Mouse (Mus musculus): ENCODE data around the gene Krt12. TPM values are rescaled to one million over a fixed set of nuclear protein-coding genes. Genes with fewer than 3 reads are reported as not detected.

Krt12 gene
- polyA plus RNA-seq, 1 experiment = not detected

- Histone ChIP-seq H3K4me1 (ENCODE audit: control insufficient read depth, insufficient read depth, low read length) (no peaks in the 10 kb centered on the region), H3K27me3 (ENCODE audit: control insufficient read depth, insufficient read depth, low read length, poor library complexity, severe bottlenecking) (no peaks in the 10 kb centered on the region), H3K27ac (ENCODE audit: insufficient read depth, low read length) (no peak overlapping the region), H3K4me3 (ENCODE audit: low read depth, low read length) (no peak overlapping the region), H3K9me3 (replicated peaks; ENCODE audit: control insufficient read depth, insufficient read depth, low read length, poor library complexity, severe bottlenecking) (no peaks in the 10 kb centered on the region), H3K36me3 (ENCODE audit: control insufficient read depth, insufficient read depth, low read length, poor library complexity, severe bottlenecking) (no peaks in the 10 kb centered on the region), H3K9ac (ENCODE audit: low read depth, poor library complexity, severe bottlenecking) (no peak overlapping the region)
- TF ChIP-seq POLR2A (IDR thresholded peaks at IDR 0.05; ENCODE audit: insufficient read depth, low read length) (no peak), EP300 (IDR thresholded peaks at IDR 0.05; ENCODE audit: insufficient read depth, low read depth, low read length) (no peak), CTCF (IDR thresholded peaks at IDR 0.05; ENCODE audit: low read depth, low read length) (no peak)
Measured at GRCm38 (mm10) chr11:99398084-99398483, 24.0 kb downstream of the Krt12 start.

- no peak for TF ChIP-seq EP300 (IDR thresholded peaks at IDR 0.05; ENCODE audit: insufficient read depth, low read depth, low read length)
- TF ChIP-seq POLR2A (IDR thresholded peaks at IDR 0.05; ENCODE audit: insufficient read depth, low read length) = no peak
- TF ChIP-seq CTCF (IDR thresholded peaks at IDR 0.05; ENCODE audit: low read depth, low read length) = no peak
- Histone ChIP-seq H3K27ac (ENCODE audit: insufficient read depth, low read length) (no peak overlapping the region), H3K4me1 (ENCODE audit: control insufficient read depth, insufficient read depth, low read length) (no peaks in the 10 kb centered on the region), H3K9me3 (replicated peaks; ENCODE audit: control insufficient read depth, insufficient read depth, low read length, poor library complexity, severe bottlenecking) (no peaks in the 10 kb centered on the region), H3K9ac (ENCODE audit: low read depth, poor library complexity, severe bottlenecking) (no peak overlapping the region), H3K36me3 (ENCODE audit: control insufficient read depth, insufficient read depth, low read length, poor library complexity, severe bottlenecking) (no peaks in the 10 kb centered on the region), H3K27me3 (ENCODE audit: control insufficient read depth, insufficient read depth, low read length, poor library complexity, severe bottlenecking) (no peaks in the 10 kb centered on the region), H3K4me3 (ENCODE audit: low read depth, low read length) (no peak overlapping the region)
Measured at GRCm38 (mm10) chr11:99396661-99397060, 25.4 kb downstream of the Krt12 start.

- Histone ChIP-seq H3K4me1 (ENCODE audit: control insufficient read depth, insufficient read depth, low read length) (no peaks in the 10 kb centered on the region), H3K27ac (ENCODE audit: insufficient read depth, low read length) (no peak overlapping the region), H3K9me3 (replicated peaks; ENCODE audit: control insufficient read depth, insufficient read depth, low read length, poor library complexity, severe bottlenecking) (no peaks in the 10 kb centered on the region), H3K4me3 (ENCODE audit: low read depth, low read length) (no peak overlapping the region), H3K27me3 (ENCODE audit: control insufficient read depth, insufficient read depth, low read length, poor library complexity, severe bottlenecking) (no peaks in the 10 kb centered on the region), H3K9ac (ENCODE audit: low read depth, poor library complexity, severe bottlenecking) (no peak overlapping the region), H3K36me3 (ENCODE audit: control insufficient read depth, insufficient read depth, low read length, poor library complexity, severe bottlenecking) (no peaks in the 10 kb centered on the region)
- TF ChIP-seq CTCF (IDR thresholded peaks at IDR 0.05; ENCODE audit: low read depth, low read length) = no peak
- TF ChIP-seq EP300 (IDR thresholded peaks at IDR 0.05; ENCODE audit: insufficient read depth, low read depth, low read length) = no peak
- no peak for TF ChIP-seq POLR2A (IDR thresholded peaks at IDR 0.05; ENCODE audit: insufficient read depth, low read length)
Measured at GRCm38 (mm10) chr11:99396034-99396433, 26.0 kb downstream of the Krt12 start.

GRCm38 (mm10) chr11:99392492-99392891, 29.6 kb downstream of the Krt12 start:
- no peaks in the 10 kb centered on the region for H3K36me3 ChIP-seq (ENCODE audit: control insufficient read depth, insufficient read depth, low read length, poor library complexity, severe bottlenecking)
- H3K4me3 ChIP-seq (ENCODE audit: low read depth, low read length) = no peak overlapping the region
- no peaks in the 10 kb centered on the region for H3K27me3 ChIP-seq (ENCODE audit: control insufficient read depth, insufficient read depth, low read length, poor library complexity, severe bottlenecking)
- H3K9ac ChIP-seq (ENCODE audit: low read depth, poor library complexity, severe bottlenecking) = no peak overlapping the region
- no peak overlapping the region for H3K27ac ChIP-seq (ENCODE audit: insufficient read depth, low read length)
- no peaks in the 10 kb centered on the region for H3K9me3 ChIP-seq (replicated peaks; ENCODE audit: control insufficient read depth, insufficient read depth, low read length, poor library complexity, severe bottlenecking)
- TF ChIP-seq POLR2A (IDR thresholded peaks at IDR 0.05; ENCODE audit: insufficient read depth, low read length) (no peak), CTCF (IDR thresholded peaks at IDR 0.05; ENCODE audit: low read depth, low read length) (no peak), EP300 (IDR thresholded peaks at IDR 0.05; ENCODE audit: insufficient read depth, low read depth, low read length) (no peak)
- no peaks in the 10 kb centered on the region for H3K4me1 ChIP-seq (ENCODE audit: control insufficient read depth, insufficient read depth, low read length)

- TF ChIP-seq POLR2A (IDR thresholded peaks at IDR 0.05; ENCODE audit: insufficient read depth, low read length) = no peak
- no peak for TF ChIP-seq EP300 (IDR thresholded peaks at IDR 0.05; ENCODE audit: insufficient read depth, low read depth, low read length)
- TF ChIP-seq CTCF (IDR thresholded peaks at IDR 0.05; ENCODE audit: low read depth, low read length) = no peak
- Histone ChIP-seq H3K4me1 (ENCODE audit: control insufficient read depth, insufficient read depth, low read length) (no peaks in the 10 kb centered on the region), H3K9ac (ENCODE audit: low read depth, poor library complexity, severe bottlenecking) (no peak overlapping the region), H3K4me3 (ENCODE audit: low read depth, low read length) (no peak overlapping the region), H3K36me3 (ENCODE audit: control insufficient read depth, insufficient read depth, low read length, poor library complexity, severe bottlenecking) (no peaks in the 10 kb centered on the region), H3K27me3 (ENCODE audit: control insufficient read depth, insufficient read depth, low read length, poor library complexity, severe bottlenecking) (no peaks in the 10 kb centered on the region), H3K9me3 (replicated peaks; ENCODE audit: control insufficient read depth, insufficient read depth, low read length, poor library complexity, severe bottlenecking) (no peaks in the 10 kb centered on the region), H3K27ac (ENCODE audit: insufficient read depth, low read length) (no peak overlapping the region)
Measured at GRCm38 (mm10) chr11:99391375-99391774, 30.7 kb downstream of the Krt12 start.

GRCm38 (mm10) chr11:99390866-99391265, 31.2 kb downstream of the Krt12 start:
- no peaks in the 10 kb centered on the region for H3K36me3 ChIP-seq (ENCODE audit: control insufficient read depth, insufficient read depth, low read length, poor library complexity, severe bottlenecking)
- TF ChIP-seq CTCF (IDR thresholded peaks at IDR 0.05; ENCODE audit: low read depth, low read length) (no peak), POLR2A (IDR thresholded peaks at IDR 0.05; ENCODE audit: insufficient read depth, low read length) (no peak), EP300 (IDR thresholded peaks at IDR 0.05; ENCODE audit: insufficient read depth, low read depth, low read length) (no peak)
- H3K9ac ChIP-seq (ENCODE audit: low read depth, poor library complexity, severe bottlenecking) = no peak overlapping the region
- no peaks in the 10 kb centered on the region for H3K9me3 ChIP-seq (replicated peaks; ENCODE audit: control insufficient read depth, insufficient read depth, low read length, poor library complexity, severe bottlenecking)
- no peaks in the 10 kb centered on the region for H3K4me1 ChIP-seq (ENCODE audit: control insufficient read depth, insufficient read depth, low read length)
- H3K27me3 ChIP-seq (ENCODE audit: control insufficient read depth, insufficient read depth, low read length, poor library complexity, severe bottlenecking) = no peaks in the 10 kb centered on the region
- no peak overlapping the region for H3K4me3 ChIP-seq (ENCODE audit: low read depth, low read length)
- H3K27ac ChIP-seq (ENCODE audit: insufficient read depth, low read length) = no peak overlapping the region
